Mouse (Mus musculus) midbrain, embryonic 10.5 days (tissue): ENCODE results near the gene Zfp775. TPM values are rescaled to one million over a fixed set of nuclear protein-coding genes. Genes with fewer than 3 reads are reported as not detected.

Experiments
- polyA plus RNA-seq: library from polyadenylated mRNA; unstranded; fragments of >200 nt; fragmentation: Nextera tagmentation; extraction: Ambion mirVana; gene quantifications from 2 replicates; pipeline ENCODE4 v1.2.1, GENCODE M21; 2016

Gene Zfp775
- polyA plus RNA-seq, 1 experiment from 2014 or later = 10.3 TPM

Other genes with a start within 250 kb of the Zfp775 start
- 20.4 and 24.4 TPM in 2 replicates for gene Krba1, start 206.5 kb upstream of the Zfp775 start, polyA plus RNA-seq
- gene Zfp467, start 156.2 kb upstream of the Zfp775 start, polyA plus RNA-seq = 10.1 and 13.6 TPM in 2 replicates
- 0.07 and 0.21 TPM in 2 replicates for gene Sspo, start 153.8 kb upstream of the Zfp775 start, polyA plus RNA-seq
- 59.0 and 71.9 TPM in 2 replicates for gene Atp6v0e2, start 64.4 kb upstream of the Zfp775 start, polyA plus RNA-seq
- gene Lrrc61, start 47.3 kb upstream of the Zfp775 start, polyA plus RNA-seq = 17.1 and 21.8 TPM in 2 replicates
- 0.51 and 1.3 TPM in 2 replicates for gene Rarres2, start 29.3 kb upstream of the Zfp775 start, polyA plus RNA-seq
- not detected in 2 replicates for gene Gm45021, start 12.5 kb upstream of the Zfp775 start, polyA plus RNA-seq
- 58.9 and 59.4 TPM in 2 replicates for gene Repin1, start 8.2 kb upstream of the Zfp775 start, polyA plus RNA-seq
- gene Gm44965, start 8.1 kb upstream of the Zfp775 start, polyA plus RNA-seq = 0.39 and 0.50 TPM in 2 replicates
- 0.89 TPM in 2 replicates for gene AI854703, start 24.7 kb downstream of the Zfp775 start, polyA plus RNA-seq
- gene Gimap8, start 45.2 kb downstream of the Zfp775 start, polyA plus RNA-seq = 0.44 and 0.82 TPM in 2 replicates
- gene Gimap9, start 74.1 kb downstream of the Zfp775 start, polyA plus RNA-seq = 2.6 and 3.9 TPM in 2 replicates
- gene Gimap4, start 82.5 kb downstream of the Zfp775 start, polyA plus RNA-seq = 5.2 and 5.6 TPM in 2 replicates
- 6.7 and 8.4 TPM in 2 replicates for gene Gimap6, start 106.2 kb downstream of the Zfp775 start, polyA plus RNA-seq
- gene Gm28053, start 116.5 kb downstream of the Zfp775 start, polyA plus RNA-seq = 0.49 and 1.2 TPM in 2 replicates
- not detected in 2 replicates for gene Gimap7, start 116.6 kb downstream of the Zfp775 start, polyA plus RNA-seq
- gene Gimap1, start 137.0 kb downstream of the Zfp775 start, polyA plus RNA-seq = 4.6 and 5.7 TPM in 2 replicates
- gene Gimap5, start 144.1 kb downstream of the Zfp775 start, polyA plus RNA-seq = 0.96 and 1.0 TPM in 2 replicates
- not detected in 2 replicates for gene Gimap3, start 168.8 kb downstream of the Zfp775 start, polyA plus RNA-seq
- 10.9 and 14.4 TPM in 2 replicates for gene Tmem176a, start 238.9 kb downstream of the Zfp775 start, polyA plus RNA-seq
- 24.0 and 46.1 TPM in 2 replicates for gene Tmem176b, start 239.4 kb downstream of the Zfp775 start, polyA plus RNA-seq